Mouse (Mus musculus): ENCODE data around the gene Hist1h3f.

- no peak for TF ChIP-seq CTCF (IDR thresholded peaks at IDR 0.05; ENCODE audit: extremely low read depth, insufficient read depth, low read length)
- TF ChIP-seq POLR2A (IDR thresholded peaks at IDR 0.05; ENCODE audit: extremely low read depth, insufficient read depth, low read length) = no peak
These were observed 6.7 kb upstream of the Hist1h3f start for GRCm38 (mm10) chr13:23537006-23537710.

All from cortical plate, adult 2 months (tissue).